Mouse (Mus musculus) embryonic facial prominence, embryonic 10.5 days (tissue): ENCODE results near the gene Pramef20. TPM values are rescaled to one million over a fixed set of nuclear protein-coding genes. Genes with fewer than 3 reads are reported as not detected.

ENCODE experiments used
- polyA plus RNA-seq: library from polyadenylated mRNA; unstranded; fragments of >200 nt; fragmentation: Nextera tagmentation; extraction: Ambion mirVana; gene quantifications from 2 replicates; pipeline ENCODE4 v1.2.1, GENCODE M21; 2016

Pramef20 gene
- polyA plus RNA-seq, 1 experiment from 2014 or later, result not detected

Other genes starting within 250 kb of the Pramef20 start
- not detected in 2 replicates for gene Oog3, start 215.3 kb downstream of the Pramef20 start, polyA plus RNA-seq
- gene Oog2, start 187.2 kb downstream of the Pramef20 start, polyA plus RNA-seq, result not detected in 2 replicates
- not detected in 2 replicates for gene C87977, start 164.6 kb downstream of the Pramef20 start, polyA plus RNA-seq
- not detected in 2 replicates for gene Pramel5, start 97.4 kb downstream of the Pramef20 start, polyA plus RNA-seq
- not detected in 2 replicates for gene Gm13128, start 47.7 kb downstream of the Pramef20 start, polyA plus RNA-seq
- gene Gm13119, start 20.0 kb downstream of the Pramef20 start, polyA plus RNA-seq, result not detected in 2 replicates
- gene Pramef12, start 30.5 kb upstream of the Pramef20 start, polyA plus RNA-seq, result 0.30 TPM in 1 of 2 replicates, not detected in the other
- gene 1700012P22Rik, start 60.8 kb upstream of the Pramef20 start, polyA plus RNA-seq, result not detected in 2 replicates
- not detected in 2 replicates for gene Gm9944, start 75.4 kb upstream of the Pramef20 start, polyA plus RNA-seq
- not detected in 2 replicates for gene Aadacl3, start 85.8 kb upstream of the Pramef20 start, polyA plus RNA-seq
- gene 9430007A20Rik, start 141.9 kb upstream of the Pramef20 start, polyA plus RNA-seq, result not detected in 2 replicates
- not detected in 2 replicates for gene Gm13124, start 187.2 kb upstream of the Pramef20 start, polyA plus RNA-seq
- not detected in 2 replicates for gene Aadacl4, start 235.8 kb upstream of the Pramef20 start, polyA plus RNA-seq